Mouse (Mus musculus) ovary, postnatal 36 days (tissue): ENCODE data around the gene Kcnh1.

Experiments used
- DNase-seq: peaks from one replicate; pipeline ENCODE4 v3.0.0; 2022; ENCODE audit warnings: low spot score, mixed read lengths

Gene Kcnh1

DNA sequence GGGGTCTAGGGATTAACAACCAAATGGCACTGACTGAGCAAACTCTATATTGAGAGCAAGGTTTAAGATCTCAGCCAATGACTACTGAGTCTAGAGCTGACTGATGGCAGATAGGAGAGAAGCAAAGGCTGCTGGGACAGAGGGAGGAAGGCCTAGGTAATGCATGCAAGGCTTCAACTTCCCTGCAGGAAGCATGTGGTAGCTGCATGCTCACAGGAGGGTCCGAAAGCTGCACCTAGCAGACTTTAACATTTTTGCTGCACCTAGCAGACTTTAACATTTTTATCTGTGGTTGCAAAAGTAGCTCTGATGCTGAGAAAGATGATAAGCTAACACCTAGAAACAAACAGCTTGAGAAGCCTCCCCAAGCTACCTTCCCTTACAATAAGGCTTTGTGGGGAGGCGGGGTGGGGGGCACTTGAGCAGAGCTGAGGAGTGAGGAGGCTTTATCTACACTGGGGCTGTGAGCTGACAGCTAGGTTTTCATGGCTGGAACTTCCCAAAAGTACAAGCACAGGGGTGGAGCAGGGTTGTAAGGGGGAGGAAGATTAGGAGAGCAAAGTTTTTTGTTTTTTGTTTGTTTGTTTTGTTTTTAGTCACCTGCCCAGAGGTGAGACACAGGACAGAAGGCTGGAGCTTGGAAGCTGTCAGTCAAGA lies 341.0 kb downstream of the Kcnh1 start:
- DNase-seq, result no peak

DNA sequence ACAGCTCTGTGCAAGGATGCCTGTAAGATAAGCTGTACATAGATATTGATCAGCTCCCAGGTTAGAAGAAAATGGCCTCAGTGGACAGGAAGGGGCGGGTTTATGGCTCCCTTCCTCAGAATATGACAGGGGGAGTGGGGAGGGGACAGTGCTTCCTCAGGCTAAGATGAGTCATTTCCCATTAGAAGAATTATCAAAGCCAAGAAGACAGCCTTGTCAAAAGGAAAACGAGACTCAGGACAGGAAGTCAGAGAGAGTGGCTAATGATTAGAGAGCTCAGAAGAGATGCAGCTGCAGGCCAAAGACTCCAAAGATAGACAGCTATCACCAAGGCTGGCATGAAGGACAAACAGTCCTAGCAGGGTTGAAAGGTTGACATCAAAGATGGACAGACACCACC lies 341.6 kb downstream of the Kcnh1 start:
- DNase-seq, result no peak

DNA sequence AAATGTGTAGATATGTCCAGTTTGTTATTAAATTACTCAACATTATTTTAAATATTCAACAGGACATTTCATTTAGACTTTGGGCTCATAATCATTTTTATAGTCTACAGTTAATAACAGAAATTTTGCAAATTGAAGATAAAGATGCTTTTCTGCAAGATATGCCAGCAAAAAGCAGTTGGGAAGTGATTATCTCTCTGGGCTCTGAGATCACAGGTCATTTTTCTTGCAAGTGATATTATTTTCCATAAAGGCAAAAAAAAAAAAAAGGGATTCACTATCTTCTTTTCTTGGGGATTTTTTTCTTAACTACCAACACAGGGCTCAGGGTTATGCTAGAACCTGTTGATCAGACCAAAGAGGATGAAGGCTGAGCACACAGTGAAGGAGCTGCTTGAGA lies 342.4 kb downstream of the Kcnh1 start:
- DNase-seq, result no peak

DNA sequence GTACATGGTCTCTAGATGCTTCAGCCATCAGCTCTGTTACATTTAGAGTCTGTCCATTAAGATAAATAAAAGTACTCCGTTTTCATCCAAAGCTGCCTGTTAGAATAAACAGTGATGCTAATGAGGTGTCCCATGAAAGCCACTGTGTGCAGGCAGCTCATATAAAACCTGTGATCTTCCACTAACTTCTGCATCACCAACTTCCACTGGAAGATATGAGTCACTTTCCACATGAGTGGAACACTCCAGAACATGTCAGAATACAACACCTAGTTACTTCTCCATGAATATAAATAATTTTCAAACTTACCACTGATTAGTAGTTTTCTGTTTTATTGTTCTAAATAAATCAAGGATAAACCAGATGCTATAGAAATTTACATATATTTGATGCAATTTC lies 345.9 kb downstream of the Kcnh1 start:
- no peak for DNase-seq

DNA sequence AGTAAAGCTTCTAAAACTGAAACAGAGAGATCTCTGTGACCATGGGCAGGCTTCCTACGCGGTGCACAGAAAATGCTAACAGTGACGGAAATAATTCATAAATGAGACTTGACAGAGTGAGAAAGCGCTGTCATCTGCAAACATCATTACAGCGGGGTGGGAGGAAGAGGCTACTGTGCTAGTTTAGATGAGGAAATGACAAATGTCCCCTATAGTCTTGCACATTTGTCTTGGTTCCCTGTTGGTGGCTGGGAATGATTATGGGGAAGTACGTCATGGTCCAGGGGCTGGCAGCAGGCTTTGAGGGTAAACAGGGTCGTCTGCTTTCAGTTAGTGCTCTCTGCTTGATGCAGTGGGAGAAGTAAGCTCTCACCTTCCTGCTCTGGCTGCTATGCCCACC lies 346.6 kb downstream of the Kcnh1 start:
- DNase-seq, result no peak

DNA sequence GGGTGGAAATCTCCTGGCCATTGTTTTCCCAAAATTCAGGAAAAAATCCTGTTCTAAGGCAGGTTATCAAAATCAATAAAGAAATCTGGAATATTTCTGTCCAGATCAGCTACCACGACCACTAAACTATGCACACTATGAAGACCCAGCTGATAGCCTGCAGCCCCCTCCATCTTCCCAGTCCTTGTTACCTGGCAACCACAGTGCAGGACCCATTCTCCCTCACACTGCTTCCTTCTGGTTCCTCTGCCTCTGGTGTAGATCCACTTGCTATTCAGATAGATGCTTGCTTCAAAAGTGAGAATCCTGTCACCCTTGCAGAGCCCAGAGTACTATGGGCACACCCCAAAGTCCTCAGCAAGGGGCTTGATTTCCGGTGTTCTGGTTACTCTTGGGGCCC lies 351.5 kb downstream of the Kcnh1 start:
- no peak for DNase-seq

DNA sequence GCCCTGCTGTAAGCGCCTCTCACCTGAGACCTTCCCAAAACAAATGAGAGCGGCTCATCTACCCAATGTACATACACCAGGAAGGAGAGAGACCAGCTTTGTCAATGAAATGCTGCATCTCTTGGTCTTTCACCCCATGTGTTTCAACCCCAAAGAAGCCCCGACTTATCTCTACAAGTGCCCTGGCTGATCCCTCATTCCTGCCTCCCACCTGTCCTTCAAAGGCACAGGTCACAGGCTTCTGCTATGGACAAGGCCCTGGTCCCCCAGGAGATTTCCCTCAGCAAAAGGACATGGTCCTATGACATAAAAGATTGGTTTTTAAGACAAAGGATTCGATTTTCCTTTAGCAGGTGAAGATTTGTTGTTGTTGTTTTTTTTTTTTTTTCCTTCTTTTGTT lies 353.1 kb downstream of the Kcnh1 start:
- DNase-seq, result no peak

DNA sequence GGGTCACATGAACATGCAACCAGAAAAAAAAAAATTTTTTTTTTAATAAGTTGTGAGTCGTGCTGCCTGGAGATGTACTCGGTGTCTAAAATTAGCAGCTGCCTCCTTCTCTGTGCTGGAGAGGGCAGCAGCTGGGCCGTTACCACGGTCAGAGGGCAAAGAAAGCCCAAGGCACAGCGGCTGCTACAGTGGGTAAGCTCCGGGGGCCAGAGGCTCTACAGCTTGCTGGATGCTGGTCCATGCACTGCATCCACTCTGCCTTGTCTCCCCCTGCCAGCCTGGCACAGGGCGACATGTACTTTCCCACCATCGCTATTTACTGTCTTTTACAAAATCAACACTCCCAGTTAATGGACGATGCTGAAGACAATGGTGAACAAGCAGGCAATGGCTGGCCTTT lies 353.5 kb downstream of the Kcnh1 start:
- DNase-seq, result no peak

DNA sequence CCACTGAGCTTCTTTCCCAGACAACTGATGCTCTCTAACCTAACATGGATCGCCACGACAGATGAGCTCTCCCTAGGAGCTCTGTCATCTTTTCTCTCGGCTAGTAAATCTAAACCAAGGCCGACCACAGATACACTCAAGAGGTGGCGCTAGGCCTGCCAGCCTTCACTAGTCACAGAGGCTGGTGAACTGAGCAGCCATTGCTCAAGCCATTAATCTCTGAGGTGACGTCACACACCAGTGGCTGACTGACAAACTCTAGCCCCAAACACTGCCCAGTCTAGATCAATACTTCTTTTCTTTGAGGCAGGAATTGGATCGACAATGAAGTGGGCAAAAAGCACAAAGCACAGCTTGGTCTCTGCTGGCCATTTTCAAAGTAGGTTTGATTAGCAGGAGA lies 354.3 kb downstream of the Kcnh1 start:
- no peak for DNase-seq

DNA sequence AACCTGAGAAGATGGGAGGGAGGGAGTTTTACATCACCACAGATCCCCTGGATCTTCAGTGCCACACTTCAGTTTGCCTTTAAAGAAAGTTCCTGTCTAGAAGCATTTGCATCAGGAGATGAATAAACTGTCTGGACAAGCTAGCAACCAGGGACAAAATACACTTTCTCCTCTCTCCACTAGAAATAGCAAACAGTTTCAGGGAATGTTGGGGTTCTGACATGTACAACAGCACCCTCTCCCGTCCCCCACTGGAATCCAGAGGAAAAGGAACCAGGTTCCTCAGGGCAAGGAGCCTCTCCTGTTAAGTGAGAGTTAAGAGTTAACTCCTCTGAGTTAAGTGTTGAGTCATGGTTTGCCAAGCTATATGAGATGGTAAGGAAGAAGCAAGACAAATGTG lies 356.3 kb downstream of the Kcnh1 start:
- DNase-seq, result no peak

DNA sequence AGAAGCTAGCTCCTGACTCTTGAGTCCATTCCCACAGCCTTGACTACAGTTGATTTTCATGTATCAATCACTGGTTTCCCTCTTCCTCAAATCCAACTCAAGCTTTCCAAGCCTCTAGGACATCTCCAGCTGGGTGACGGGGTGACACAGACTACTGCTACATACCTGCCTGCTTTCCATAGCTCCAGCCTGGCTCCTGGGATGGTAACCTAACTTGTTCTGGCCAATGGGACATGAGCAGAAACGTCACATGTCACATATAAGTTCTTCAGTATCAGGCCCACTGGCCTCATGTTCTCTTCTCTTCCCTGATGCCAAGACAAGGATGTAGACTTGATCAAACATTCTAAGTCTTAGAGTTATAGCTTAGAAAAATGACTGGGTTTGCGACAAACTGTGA lies 360.0 kb downstream of the Kcnh1 start:
- no peak for DNase-seq

DNA sequence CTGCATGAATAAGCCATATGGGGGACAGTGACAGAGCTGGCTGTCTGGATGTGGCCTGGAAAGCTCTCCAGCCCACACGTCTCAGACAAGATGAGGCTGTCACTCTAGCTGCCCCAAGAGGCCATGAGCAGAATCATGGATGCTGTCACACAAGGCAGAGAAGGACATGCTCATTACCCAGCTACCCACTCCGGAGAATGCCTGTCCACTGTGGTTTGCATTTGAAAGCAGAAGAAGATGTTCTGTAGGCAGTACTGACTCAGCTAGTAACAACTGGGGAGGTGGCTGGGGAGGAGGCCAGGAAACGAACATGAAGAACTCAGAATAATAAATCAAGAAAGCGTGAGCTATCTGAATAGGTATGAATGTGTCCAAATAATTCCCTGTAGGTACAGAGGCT lies 364.9 kb downstream of the Kcnh1 start:
- no peak for DNase-seq

DNA sequence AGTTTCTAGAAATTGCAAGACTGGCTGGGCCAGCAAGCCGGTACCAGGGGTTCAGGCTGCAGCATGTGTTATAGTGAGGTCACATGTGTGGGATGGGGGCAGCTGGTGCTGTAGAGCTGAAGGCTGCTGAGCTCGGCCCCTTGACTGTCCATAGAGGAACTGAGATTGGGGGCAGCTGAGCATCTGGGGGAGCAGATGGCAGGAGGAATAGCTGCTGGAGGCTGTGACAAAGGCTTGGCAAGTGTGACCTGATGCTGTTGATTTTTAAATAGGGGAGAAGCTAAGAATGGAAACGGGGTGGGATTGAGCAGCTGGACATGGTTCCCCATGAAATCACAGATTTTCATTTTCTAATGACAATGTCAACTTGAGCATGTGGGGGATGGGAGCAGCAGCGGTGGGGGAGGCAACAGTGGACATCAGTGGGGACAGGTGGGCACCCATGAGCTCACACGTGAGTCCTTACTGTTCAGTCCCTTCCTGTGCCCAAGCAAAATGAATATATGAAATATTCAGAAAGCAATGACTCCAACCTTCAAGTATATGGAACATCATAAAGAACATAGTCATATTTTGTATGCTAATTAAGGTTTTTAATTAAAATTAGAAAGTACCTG lies 367.5 kb downstream of the Kcnh1 start:
- DNase-seq, result no peak

DNA sequence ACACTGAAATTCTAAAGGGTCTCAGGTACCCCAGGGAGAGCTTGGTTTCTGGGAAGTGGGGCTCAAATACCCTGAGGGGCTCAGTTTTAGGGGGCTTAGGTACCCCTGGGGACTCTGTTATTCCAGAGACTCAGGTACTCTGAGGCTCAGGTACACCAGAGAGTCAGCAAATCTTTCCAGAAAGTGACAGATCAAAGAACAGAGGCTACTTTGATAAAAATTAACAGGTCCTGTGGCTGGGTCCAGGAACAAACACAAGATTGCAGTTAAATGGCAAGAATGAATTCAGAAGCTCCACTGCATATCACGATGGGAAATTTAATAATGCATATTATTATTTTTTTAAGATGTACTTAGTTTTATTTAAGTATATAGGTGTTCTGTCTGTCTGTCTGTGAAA lies 368.8 kb downstream of the Kcnh1 start:
- DNase-seq, result no peak
